Mouse (Mus musculus): ENCODE results near the gene Cipc.

- no peak for TF ChIP-seq CTCF (conservative IDR thresholded peaks at IDR 0.05; ENCODE audit: low read length)
- no peak for TF ChIP-seq POU5F1 (IDR thresholded peaks at IDR 0.05; ENCODE audit: borderline replicate concordance, low read length)
These were observed 14.9 kb downstream of the Cipc start for GRCm38 (mm10) chr12:86961589-86962344.
